16 mouse cellular contexts compared by ENCODE assay signal in genomic region chr1:55631496-55631895, GRCm38 (mm10).
"Had no signal": no experiment of that assay in that cellular context is flagged by ENCODE, and none has a peak within 500 bp of the region (broad histone marks: within the 10 kb centered on the region; RNA-seq: fewer than 3 reads in every experiment).

No protein-coding gene starts in this region.

- H3K9ac ChIP-seq: neural tube, embryonic 12.5 days; neural tube, embryonic 13.5 days; neural tube, embryonic 15.5 days; stomach, embryonic 15.5 days had no signal

- H3K9me3 ChIP-seq: neural tube, embryonic 12.5 days; neural tube, embryonic 13.5 days; neural tube, embryonic 15.5 days; stomach, embryonic 15.5 days had no signal

- DNase-seq: right cerebral cortex, adult 18-20 months; right cerebral cortex, postnatal 14 days; right cerebral cortex, postnatal 25 days; right cerebral cortex, postnatal 4 days; spleen, adult 18-20 months; thymus, adult 18-20 months; thymus, adult 2 months; thymus, postnatal 14 days; thymus, postnatal 25 days; thymus, postnatal 36 days; thymus, postnatal 4 days had no signal

- H3K27me3 ChIP-seq: neural tube, embryonic 12.5 days; neural tube, embryonic 13.5 days; neural tube, embryonic 15.5 days; stomach, embryonic 15.5 days had no signal

- H3K27ac ChIP-seq: neural tube, embryonic 12.5 days; neural tube, embryonic 13.5 days; neural tube, embryonic 15.5 days; stomach, embryonic 15.5 days; stomach, postnatal 0 days had no signal

- H3K4me3 ChIP-seq: neural tube, embryonic 12.5 days; neural tube, embryonic 13.5 days; neural tube, embryonic 15.5 days; stomach, embryonic 15.5 days had no signal

- H3K36me3 ChIP-seq: neural tube, embryonic 12.5 days; neural tube, embryonic 13.5 days; neural tube, embryonic 15.5 days; stomach, embryonic 15.5 days had no signal

- H3K4me2 ChIP-seq: neural tube, embryonic 12.5 days; neural tube, embryonic 13.5 days; neural tube, embryonic 15.5 days; stomach, embryonic 15.5 days had no signal

- H3K4me1 ChIP-seq: neural tube, embryonic 12.5 days; stomach, embryonic 15.5 days had no signal
